Mouse (Mus musculus) ES-E14 (cell line): ENCODE measurements around the gene Slc44a1.

Experiments used
- HCFC1 ChIP-seq: IDR thresholded peaks from 2 replicates; pipeline ENCODE4 v1.6.1; 2012; ENCODE audit warnings: low read length, inconsistent platforms, borderline replicate concordance; ENCODE audit not compliant: insufficient read depth
- MAFK ChIP-seq: IDR thresholded peaks from 2 replicates; pipeline ENCODE4 v1.6.1; 2014; ENCODE audit warnings: mild to moderate bottlenecking, low read depth, low read length, inconsistent platforms; ENCODE audit not compliant: insufficient read depth
- ZC3H11A ChIP-seq: IDR thresholded peaks from 2 replicates; pipeline ENCODE4 v1.6.1; 2012; ENCODE audit warnings: low read depth, mild to moderate bottlenecking, inconsistent platforms, low read length, borderline replicate concordance

DNA sequence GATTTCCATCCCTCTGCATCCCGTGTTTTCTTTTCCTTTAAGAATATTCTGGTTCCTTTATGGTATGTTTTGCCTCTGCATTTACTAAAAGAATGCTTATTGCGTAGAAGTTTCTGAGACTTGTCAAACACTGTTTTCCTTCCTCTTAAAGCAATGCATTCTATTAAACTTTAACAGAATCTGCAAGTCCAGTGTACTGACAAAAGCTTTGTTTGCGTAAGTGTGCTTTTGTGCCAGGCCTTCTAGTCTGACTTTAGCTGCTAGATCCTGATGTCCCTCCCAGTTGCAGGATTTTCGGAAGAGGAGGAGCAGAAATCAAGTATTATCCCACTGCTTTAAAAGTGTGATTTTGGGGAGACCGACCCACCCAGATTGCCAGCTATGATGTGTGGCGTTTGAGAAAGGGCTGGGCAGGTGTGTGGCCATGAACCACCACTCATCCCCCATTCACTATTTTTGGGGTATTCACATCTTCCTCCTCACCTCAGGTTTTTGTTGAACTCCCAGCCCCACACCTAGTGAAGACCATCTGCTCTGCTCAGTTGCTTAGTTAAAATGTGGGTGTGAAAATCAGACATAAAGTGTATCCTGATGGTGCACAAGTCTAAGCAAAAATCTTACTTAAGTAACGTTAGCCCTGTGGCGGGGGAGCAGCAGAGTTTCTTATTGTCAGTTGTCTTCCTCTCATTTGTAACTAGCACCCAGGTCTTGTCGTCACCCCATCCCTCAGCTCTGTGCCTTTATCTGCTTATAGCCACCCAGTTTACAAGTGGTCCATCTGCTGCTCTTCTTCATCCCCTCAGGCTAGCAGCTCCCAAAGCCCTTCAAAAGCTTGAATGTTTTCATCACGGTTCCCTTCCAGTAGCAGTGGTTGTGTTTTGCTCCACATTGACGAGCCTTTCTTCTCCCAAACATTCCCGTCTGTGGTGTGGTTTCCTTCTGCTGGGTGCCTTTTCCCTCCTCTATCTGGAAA, 47.3 kb downstream of the Slc44a1 start:
- TF ChIP-seq MAFK (no peak), HCFC1 (no peak), ZC3H11A (no peak)
